Mouse (Mus musculus) G1E (cell line): ENCODE results near the gene Map3k10.

Experiments
- CTCF ChIP-seq: IDR thresholded peaks from 2 replicates; pipeline ENCODE4 v1.5.1; 2012; ENCODE audit warnings: low read depth, low read length, inconsistent platforms, mixed read lengths
- GATA1 ChIP-seq: IDR thresholded peaks from 2 replicates; pipeline ENCODE4 v1.6.1; 2012; ENCODE audit warnings: borderline replicate concordance, low read length, inconsistent platforms, mixed read lengths
- POLR2AphosphoS5 ChIP-seq: IDR thresholded peaks from 2 replicates; pipeline ENCODE4 v1.6.1; 2012; ENCODE audit warnings: low read depth, low read length, inconsistent platforms; ENCODE audit not compliant: insufficient replicate concordance
- TAL1 ChIP-seq: conservative IDR thresholded peaks from 2 replicates; pipeline ENCODE4 v1.6.1; 2012; ENCODE audit warnings: low read depth, low read length, inconsistent platforms, mixed read lengths

GRCm38 (mm10) chr7:27610370-27610769 is 64.0 kb downstream of the Map3k10 start:
- TF ChIP-seq POLR2AphosphoS5 (no peak), CTCF (no peak), GATA1 (no peak), TAL1 (no peak)
